In genomic region chr7:3704475-3704874, GRCm38 (mm10) we compare ENCODE assay signal across 8 mouse cellular contexts. TPM values are rescaled to one million over a fixed set of nuclear protein-coding genes. Genes with fewer than 3 reads are reported as not detected.
DNase-seq lines count a peak whose midpoint lies in the region; ATAC-seq and TF ChIP-seq lines count a peak whose summit lies in the region.

No protein-coding gene starts in this region.

- H3K4me3 ChIP-seq in testis, adult 2 months (ENCODE audit: control insufficient read depth, low read depth, low read length), result peak overlapping the region; percentile 81
- H3K4me3 ChIP-seq in forebrain, embryonic 10.5 days, result peak overlapping the region; percentile 85
- peak overlapping the region; percentile 62 for H3K4me3 ChIP-seq in liver, adult 2 months (ENCODE audit: insufficient read depth, low read depth, low read length)
- H3K4me3 ChIP-seq in stomach, embryonic 14.5 days (ENCODE audit: low read depth, low read length), result peak overlapping the region; percentile 80

- no peaks in the 10 kb centered on the region for H3K9me3 ChIP-seq in forebrain, embryonic 10.5 days
- H3K9me3 ChIP-seq in stomach, embryonic 14.5 days (ENCODE audit: control insufficient read depth, low read depth, low read length), result no peaks in the 10 kb centered on the region

- H3K4me1 ChIP-seq in testis, adult 2 months (ENCODE audit: control insufficient read depth, insufficient read depth, low read length), result no peaks in the 10 kb centered on the region
- H3K4me1 ChIP-seq in forebrain, embryonic 10.5 days, result peaks cover 26% of the 10 kb centered on the region
- peaks cover 2% of the 10 kb centered on the region; the same call in 1 of the 2 replicates for H3K4me1 ChIP-seq in liver, adult 2 months (ENCODE audit: control insufficient read depth, insufficient read depth, low read length)
- H3K4me1 ChIP-seq in stomach, embryonic 14.5 days (ENCODE audit: control insufficient read depth, insufficient read depth, low read length), result peaks cover 9% of the 10 kb centered on the region

- H3K36me3 ChIP-seq in testis, adult 2 months (ENCODE audit: control insufficient read depth, insufficient read depth, low read length), result no peaks in the 10 kb centered on the region; the same call in 1 of the 2 replicates
- H3K36me3 ChIP-seq in forebrain, embryonic 10.5 days (replicated peaks), result peaks cover 65% of the 10 kb centered on the region
- H3K36me3 ChIP-seq in liver, adult 2 months (ENCODE audit: control insufficient read depth, insufficient read depth, low read length), result peaks cover 25% of the 10 kb centered on the region
- peaks cover 42% of the 10 kb centered on the region for H3K36me3 ChIP-seq in stomach, embryonic 14.5 days (ENCODE audit: control insufficient read depth, insufficient read depth, low read length)

- H3K79me2 ChIP-seq in liver, adult 2 months (ENCODE audit: control insufficient read depth, insufficient read depth, low read length), result no peaks in the 10 kb centered on the region; the same call in 1 of the 2 replicates

- TF ChIP-seq POLR2A in testis, adult 2 months (IDR thresholded peaks at IDR 0.05; ENCODE audit: control insufficient read depth, low read depth, low read length), result no peak
- TF ChIP-seq POLR2A in liver, adult 2 months (IDR thresholded peaks at IDR 0.05; ENCODE audit: extremely low read depth, insufficient read depth, low read length), result no peak

- peak overlapping the region; percentile 75 for H3K9ac ChIP-seq in liver, adult 2 months (ENCODE audit: low read depth, low read length)
- H3K9ac ChIP-seq in stomach, embryonic 14.5 days (replicated peaks; ENCODE audit: low read depth, low read length), result peak overlapping the region; percentile 86

- H3K4me2 ChIP-seq in stomach, embryonic 14.5 days (replicated peaks; ENCODE audit: low read depth, low read length), result peak overlapping the region; percentile 88

- peak overlapping the region; percentile 86 for H3K27ac ChIP-seq in testis, adult 2 months (ENCODE audit: control insufficient read depth, insufficient read depth, low read depth, low read length)
- H3K27ac ChIP-seq in forebrain, embryonic 10.5 days, result peak overlapping the region; percentile 96
- H3K27ac ChIP-seq in liver, adult 2 months (replicated peaks; ENCODE audit: insufficient read depth, low read depth, low read length), result peak overlapping the region; percentile 68
- peak overlapping the region; percentile 95 for H3K27ac ChIP-seq in stomach, embryonic 14.5 days (ENCODE audit: low read length)

- under 1% methylated on average over 20 of the region's 20 CpGs for WGBS in forebrain, embryonic 10.5 days
- under 1% methylated on average over 20 of the region's 20 CpGs for WGBS in liver, adult 2 months
- WGBS in stomach, embryonic 14.5 days, result under 1% methylated on average over 20 of the region's 20 CpGs

- H3K27me3 ChIP-seq in testis, adult 2 months (ENCODE audit: control insufficient read depth, insufficient read depth, low read length), result no peaks in the 10 kb centered on the region
- no peaks in the 10 kb centered on the region for H3K27me3 ChIP-seq in forebrain, embryonic 10.5 days (ENCODE audit: poor library complexity, severe bottlenecking)
- H3K27me3 ChIP-seq in liver, adult 2 months (ENCODE audit: control insufficient read depth, insufficient read depth, low read length), result no peaks in the 10 kb centered on the region
- no peaks in the 10 kb centered on the region for H3K27me3 ChIP-seq in stomach, embryonic 14.5 days (ENCODE audit: control insufficient read depth, insufficient read depth, low read length)

- peak; percentile 10; the same call in 1 of the 2 replicates for ATAC-seq in stomach, embryonic 14.5 days (ENCODE audit: insufficient number of reproducible peaks, insufficient read depth, low FRiP score, low read depth)

- no peak for DNase-seq in testis, postnatal 14 days (ENCODE audit: low spot score)
- DNase-seq in forebrain, embryonic 10.5 days (ENCODE audit: extremely low spot score, low spot score), result no peak
- peak; percentile 73 for DNase-seq in liver, adult 2 months (ENCODE audit: extremely low read depth, low read depth, low spot score)
- DNase-seq in urinary bladder, postnatal 4 days (ENCODE audit: low spot score in 2 of 2), result no peak
- DNase-seq in cerebellum, adult 9-10 months, result no peak
- no peak for DNase-seq in layer of hippocampus, adult 11-12 months (ENCODE audit: low spot score)

- TF ChIP-seq CTCF in testis, adult 2 months (IDR thresholded peaks at IDR 0.05; ENCODE audit: control insufficient read depth, insufficient read depth, insufficient replicate concordance, low read depth, low read length), result no peak
- TF ChIP-seq CTCF in liver, adult 2 months (IDR thresholded peaks at IDR 0.05; ENCODE audit: low read depth, low read length), result no peak

RNA-seq across cellular contexts. Expression of gene Rps9, which starts 0.7 kb away (rescaled TPM):
- polyA plus RNA-seq in testis, adult 2 months (2012; rRNA removed), result 408 and 458 TPM in 2 replicates
- polyA plus RNA-seq in forebrain, embryonic 10.5 days (2016; fragmentation: Nextera tagmentation; extraction: Ambion mirVana), result 1,434 and 1,436 TPM in 2 replicates
- 1,244 TPM in 2 replicates for total RNA-seq in liver, adult 2 months (2014; rRNA removed)
- 433 and 505 TPM in 2 replicates for polyA plus RNA-seq in liver, adult 2 months (2012; rRNA removed)
- polyA plus RNA-seq in stomach, embryonic 14.5 days (2014; fragmentation: Nextera tagmentation; extraction: Ambion mirVana), result 1,552 and 1,583 TPM in 2 replicates

RNA-seq across cellular contexts. Expression of gene Mboat7, which starts 11.2 kb away (rescaled TPM):
- polyA plus RNA-seq in testis, adult 2 months (2012; rRNA removed), result 12.5 and 14.9 TPM in 2 replicates
- 37.5 and 40.9 TPM in 2 replicates for polyA plus RNA-seq in forebrain, embryonic 10.5 days (2016; fragmentation: Nextera tagmentation; extraction: Ambion mirVana)
- 15.9 and 21.5 TPM in 2 replicates for total RNA-seq in liver, adult 2 months (2014; rRNA removed)
- polyA plus RNA-seq in liver, adult 2 months (2012; rRNA removed), result 49.3 and 58.3 TPM in 2 replicates
- polyA plus RNA-seq in stomach, embryonic 14.5 days (2014; fragmentation: Nextera tagmentation; extraction: Ambion mirVana), result 36.8 and 40.4 TPM in 2 replicates

RNA-seq across cellular contexts. Expression of gene Tsen34, which starts 11.8 kb away (rescaled TPM):
- polyA plus RNA-seq in testis, adult 2 months (2012; rRNA removed), result 14.0 and 14.6 TPM in 2 replicates
- polyA plus RNA-seq in forebrain, embryonic 10.5 days (2016; fragmentation: Nextera tagmentation; extraction: Ambion mirVana), result 286 and 298 TPM in 2 replicates
- 33.7 and 37.3 TPM in 2 replicates for total RNA-seq in liver, adult 2 months (2014; rRNA removed)
- 52.7 and 53.6 TPM in 2 replicates for polyA plus RNA-seq in liver, adult 2 months (2012; rRNA removed)
- polyA plus RNA-seq in stomach, embryonic 14.5 days (2014; fragmentation: Nextera tagmentation; extraction: Ambion mirVana), result 223 and 240 TPM in 2 replicates

RNA-seq across cellular contexts. Expression of gene Pirb, which starts 15.7 kb away (rescaled TPM):
- polyA plus RNA-seq in testis, adult 2 months (2012; rRNA removed), result 0.51 and 0.79 TPM in 2 replicates
- polyA plus RNA-seq in forebrain, embryonic 10.5 days (2016; fragmentation: Nextera tagmentation; extraction: Ambion mirVana), result 0.19 and 0.26 TPM in 2 replicates
- 2.4 and 4.1 TPM in 2 replicates for total RNA-seq in liver, adult 2 months (2014; rRNA removed)
- polyA plus RNA-seq in liver, adult 2 months (2012; rRNA removed), result 1.6 and 5.1 TPM in 2 replicates
- polyA plus RNA-seq in stomach, embryonic 14.5 days (2014; fragmentation: Nextera tagmentation; extraction: Ambion mirVana), result 0.80 and 1.2 TPM in 2 replicates

RNA-seq across cellular contexts. Expression of gene Tmc4, which starts 27.1 kb away (rescaled TPM):
- 2.9 and 5.1 TPM in 2 replicates for polyA plus RNA-seq in testis, adult 2 months (2012; rRNA removed)
- polyA plus RNA-seq in forebrain, embryonic 10.5 days (2016; fragmentation: Nextera tagmentation; extraction: Ambion mirVana), result 3.3 and 4.1 TPM in 2 replicates
- total RNA-seq in liver, adult 2 months (2014; rRNA removed), result 1.8 and 2.6 TPM in 2 replicates
- polyA plus RNA-seq in liver, adult 2 months (2012; rRNA removed), result 3.9 and 8.2 TPM in 2 replicates
- polyA plus RNA-seq in stomach, embryonic 14.5 days (2014; fragmentation: Nextera tagmentation; extraction: Ambion mirVana), result 61.8 and 67.3 TPM in 2 replicates
